Mouse (Mus musculus): ENCODE measurements around the gene Ano10.

DNA sequence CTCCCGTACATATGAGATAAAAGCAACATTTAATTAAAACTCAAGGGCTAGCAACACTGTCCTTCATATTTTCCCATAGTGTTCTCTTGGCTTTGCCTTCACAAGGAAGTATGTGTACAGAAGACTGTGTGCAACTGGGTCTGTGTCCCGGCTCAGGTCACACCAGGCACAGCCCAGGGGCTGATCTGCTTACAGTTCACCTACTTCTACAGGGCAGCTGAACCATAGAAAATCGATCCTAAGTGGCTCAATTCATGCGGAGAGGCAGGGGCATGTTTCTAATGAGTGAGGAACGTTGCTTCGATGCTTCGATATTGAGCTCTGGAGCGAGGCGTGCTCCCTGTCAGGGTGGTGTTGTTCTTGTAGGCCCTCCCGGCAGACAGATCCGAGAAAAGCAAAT, 21.3 kb upstream of the Ano10 start:
- TF ChIP-seq GATA1 (IDR thresholded peaks at IDR 0.05; ENCODE audit: borderline replicate concordance, low read length) = no peak
- no peak for TF ChIP-seq CTCF (IDR thresholded peaks at IDR 0.05; ENCODE audit: low read depth, low read length)

Data from G1E (cell line).